In the genomic region with DNA sequence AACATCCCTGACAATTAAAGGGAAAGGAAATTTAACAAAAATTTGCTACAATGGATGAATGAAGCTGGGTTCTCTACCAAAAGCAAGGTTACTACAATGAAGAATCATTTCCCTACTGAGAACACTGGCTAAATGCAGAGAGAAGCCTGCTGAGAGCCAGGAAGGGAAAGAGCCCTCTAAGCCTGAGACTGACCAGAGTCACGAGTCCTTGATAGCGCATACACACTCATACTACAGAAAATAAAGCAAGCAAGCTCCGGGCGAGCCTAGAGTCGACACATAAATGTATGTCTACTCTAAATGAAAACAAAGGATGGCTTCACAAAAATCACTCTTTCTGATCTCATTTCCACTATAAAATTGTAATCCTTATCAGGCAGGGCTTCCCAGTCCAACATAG, we compare ENCODE assay signal across 10 mouse cellular contexts. TPM values are rescaled to one million over a fixed set of nuclear protein-coding genes. Genes with fewer than 3 reads are reported as not detected.
A peak's percentile ranks its signal among the peaks of the same experiment; 100 is the strongest.
DNase-seq lines count a peak whose midpoint lies in the region; ATAC-seq and TF ChIP-seq lines count a peak whose summit lies in the region.
"Had no signal": no experiment of that assay in that cellular context is flagged by ENCODE, and none has a peak within 500 bp of the region (broad histone marks: within the 10 kb centered on the region; RNA-seq: fewer than 3 reads in every experiment).

No protein-coding gene starts in this region.

- WGBS in hindbrain, embryonic 13.5 days = 60% methylated on average over 5 of the region's 5 CpGs
- 70% methylated on average over 5 of the region's 5 CpGs for WGBS in hindbrain, embryonic 12.5 days
- 76% methylated on average over 5 of the region's 5 CpGs for WGBS in embryonic facial prominence, embryonic 12.5 days
- WGBS in liver, embryonic 12.5 days (ENCODE audit: insufficient replicate concordance) = 72% methylated on average over 5 of the region's 5 CpGs

- H3K4me3 ChIP-seq in hindbrain, embryonic 13.5 days = no peak overlapping the region; the same call in 1 of the 2 replicates
- H3K4me3 ChIP-seq in hindbrain, embryonic 12.5 days = no peak overlapping the region
- H3K4me3 ChIP-seq in CH12.LX (replicated peaks in 1 of 3; ENCODE audit: low read depth in 2 of 3, low read length in 2 of 3, poor library complexity in 1 of 3) = no peak overlapping the region
- H3K4me3 ChIP-seq in embryonic facial prominence, embryonic 12.5 days = no peak overlapping the region
- H3K4me3 ChIP-seq in liver, embryonic 12.5 days = no peak overlapping the region

- no peaks in the 10 kb centered on the region for H3K27me3 ChIP-seq in hindbrain, embryonic 13.5 days
- H3K27me3 ChIP-seq in hindbrain, embryonic 12.5 days = no peaks in the 10 kb centered on the region
- H3K27me3 ChIP-seq in CH12.LX (replicated peaks) = no peaks in the 10 kb centered on the region
- no peaks in the 10 kb centered on the region for H3K27me3 ChIP-seq in embryonic facial prominence, embryonic 12.5 days
- H3K27me3 ChIP-seq in liver, embryonic 12.5 days (replicated peaks) = no peaks in the 10 kb centered on the region
- H3K27me3 ChIP-seq: midbrain, embryonic 12.5 days had no signal

- TF ChIP-seq CTCF in CH12.LX (conservative IDR thresholded peaks at IDR 0.05 in 1 of 2, IDR thresholded peaks at IDR 0.05 in 1 of 2; ENCODE audit: low read depth in 2 of 2, low read length in 2 of 2) = no peak

- no peak for TF ChIP-seq POLR2A in CH12.LX (IDR thresholded peaks at IDR 0.05; ENCODE audit: low read depth, low read length)

- no peak overlapping the region for H3K27ac ChIP-seq in hindbrain, embryonic 13.5 days
- no peak overlapping the region for H3K27ac ChIP-seq in hindbrain, embryonic 12.5 days
- H3K27ac ChIP-seq in CH12.LX (ENCODE audit: insufficient read depth, low read depth) = no peak overlapping the region
- 0 out of 2 replicates have a peak overlapping the region, but pooled peaks have one; percentile 9 for H3K27ac ChIP-seq in embryonic facial prominence, embryonic 12.5 days
- H3K27ac ChIP-seq in liver, embryonic 12.5 days = no peak overlapping the region
- H3K27ac ChIP-seq: midbrain, embryonic 12.5 days had no signal

- dilution Hi-C loops in CH12.LX (cut with MboI; ENCODE audit: extremely low pct_ligation_motif_present, extremely low pct_unique_long_range_greater_than_20kb, low sequenced_read_pairs) = no loop called here

- H3K9ac ChIP-seq in hindbrain, embryonic 13.5 days = 0 out of 2 replicates have a peak overlapping the region, but pooled peaks have one; percentile 55
- no peak overlapping the region for H3K9ac ChIP-seq in hindbrain, embryonic 12.5 days
- no peak overlapping the region for H3K9ac ChIP-seq in CH12.LX (ENCODE audit: insufficient read depth, low read depth)
- H3K9ac ChIP-seq in embryonic facial prominence, embryonic 12.5 days = no peak overlapping the region
- no peak overlapping the region for H3K9ac ChIP-seq in liver, embryonic 12.5 days
- H3K9ac ChIP-seq: midbrain, embryonic 12.5 days had no signal

- H3K9me3 ChIP-seq in hindbrain, embryonic 13.5 days = no peaks in the 10 kb centered on the region
- H3K9me3 ChIP-seq in hindbrain, embryonic 12.5 days (replicated peaks) = no peaks in the 10 kb centered on the region
- H3K9me3 ChIP-seq in CH12.LX (replicated peaks; ENCODE audit: low read length) = no peaks in the 10 kb centered on the region
- H3K9me3 ChIP-seq in embryonic facial prominence, embryonic 12.5 days = no peaks in the 10 kb centered on the region
- H3K9me3 ChIP-seq in liver, embryonic 12.5 days (replicated peaks) = no peaks in the 10 kb centered on the region
- H3K9me3 ChIP-seq: midbrain, embryonic 12.5 days had no signal

- peak overlapping the region; percentile 52 for H3K4me2 ChIP-seq in hindbrain, embryonic 13.5 days
- no peak overlapping the region for H3K4me2 ChIP-seq in hindbrain, embryonic 12.5 days (replicated peaks)
- peak overlapping the region; percentile 46 for H3K4me2 ChIP-seq in CH12.LX (ENCODE audit: insufficient read depth, low read depth, poor library complexity, severe bottlenecking)
- H3K4me2 ChIP-seq in embryonic facial prominence, embryonic 12.5 days (replicated peaks) = no peak overlapping the region
- H3K4me2 ChIP-seq in liver, embryonic 12.5 days = peak overlapping the region; percentile 71

- no peak for ATAC-seq in hindbrain, embryonic 13.5 days (ENCODE audit: low FRiP score)
- no peak for ATAC-seq in hindbrain, embryonic 12.5 days (ENCODE audit: low FRiP score)
- ATAC-seq in embryonic facial prominence, embryonic 12.5 days (ENCODE audit: insufficient number of reproducible peaks, insufficient read depth, low FRiP score, low TSS enrichment) = no peak
- ATAC-seq in liver, embryonic 12.5 days = no peak

- no peak for TF ChIP-seq EP300 in CH12.LX (IDR thresholded peaks at IDR 0.05; ENCODE audit: low read length)

- peaks cover 55% of the 10 kb centered on the region for H3K4me1 ChIP-seq in hindbrain, embryonic 13.5 days (replicated peaks)
- H3K4me1 ChIP-seq in hindbrain, embryonic 12.5 days = peaks cover 37% of the 10 kb centered on the region
- H3K4me1 ChIP-seq in CH12.LX (ENCODE audit: control insufficient read depth in 1 of 2, insufficient read depth in 2 of 2) = peaks cover 0 to 7% of the 10 kb centered on the region in 2 experiments; a peak in 2 of 4 replicates
- peaks cover 47% of the 10 kb centered on the region for H3K4me1 ChIP-seq in embryonic facial prominence, embryonic 12.5 days
- peaks cover 38% of the 10 kb centered on the region for H3K4me1 ChIP-seq in liver, embryonic 12.5 days

- in situ Hi-C loops in CH12.LX (cut with MboI; ENCODE audit: low pct_ligation_motif_present, low pct_unique_long_range_greater_than_20kb, low sequenced_read_pairs) = no loop called here

- no peaks in the 10 kb centered on the region for H3K79me2 ChIP-seq in CH12.LX (replicated peaks; ENCODE audit: control insufficient read depth, extremely low read depth, insufficient read depth, poor library complexity, severe bottlenecking)

- no peak for DNase-seq in CH12.LX (ENCODE audit: extremely low read depth)
- no peak for DNase-seq in urinary bladder, postnatal 25 days (ENCODE audit: low spot score)
- no peak for DNase-seq in kidney, postnatal 36 days
- DNase-seq in urinary bladder, postnatal 10 days (ENCODE audit: low spot score) = no peak
- DNase-seq: cerebellum, adult 11 months had no signal

- no peak for TF ChIP-seq RAD21 in CH12.LX (IDR thresholded peaks at IDR 0.05; ENCODE audit: low read depth, low read length)

- H3K36me3 ChIP-seq in hindbrain, embryonic 13.5 days = no peaks in the 10 kb centered on the region
- H3K36me3 ChIP-seq in hindbrain, embryonic 12.5 days = no peaks in the 10 kb centered on the region
- H3K36me3 ChIP-seq in CH12.LX (replicated peaks in 1 of 2; ENCODE audit: control insufficient read depth in 1 of 2, insufficient read depth in 1 of 2, low read length in 1 of 2) = no peaks in the 10 kb centered on the region
- no peaks in the 10 kb centered on the region for H3K36me3 ChIP-seq in embryonic facial prominence, embryonic 12.5 days
- H3K36me3 ChIP-seq in liver, embryonic 12.5 days = no peaks in the 10 kb centered on the region
- H3K36me3 ChIP-seq: midbrain, embryonic 12.5 days had no signal

TF ChIP-seq in CH12.LX, 34 proteins besides CTCF, POLR2A, EP300 and RAD21:
- no peak for TF ChIP-seq POLR2AphosphoS2 (IDR thresholded peaks at IDR 0.05; ENCODE audit: low read depth, low read length)
- TF ChIP-seq UBTF (IDR thresholded peaks at IDR 0.05; ENCODE audit: low read depth, low read length) = no peak
- TF ChIP-seq NRF1 (IDR thresholded peaks at IDR 0.05; ENCODE audit: low read depth, low read length) = no peak
- no peak for TF ChIP-seq ZKSCAN1 (IDR thresholded peaks at IDR 0.05; ENCODE audit: borderline replicate concordance, low read depth, low read length)
- no peak for TF ChIP-seq MEF2A (IDR thresholded peaks at IDR 0.05; ENCODE audit: borderline replicate concordance, low read depth, low read length)
- no peak for TF ChIP-seq TBP (conservative IDR thresholded peaks at IDR 0.05; ENCODE audit: low read depth, low read length)
- TF ChIP-seq JUN (IDR thresholded peaks at IDR 0.05; ENCODE audit: insufficient read depth, low read depth, low read length) = no peak
- no peak for TF ChIP-seq MAFK (IDR thresholded peaks at IDR 0.05; ENCODE audit: insufficient replicate concordance, low read length)
- no peak for TF ChIP-seq ZC3H11A (IDR thresholded peaks at IDR 0.05; ENCODE audit: low read depth, low read length)
- TF ChIP-seq USF2 (conservative IDR thresholded peaks at IDR 0.05; ENCODE audit: low read depth, low read length) = no peak
- no peak for TF ChIP-seq IRF4 (IDR thresholded peaks at IDR 0.05; ENCODE audit: low read depth, low read length)
- no peak for TF ChIP-seq CHD2 (IDR thresholded peaks at IDR 0.05; ENCODE audit: low read length)
- no peak for TF ChIP-seq TCF12 (IDR thresholded peaks at IDR 0.05; ENCODE audit: low read depth, low read length)
- no peak for TF ChIP-seq MAZ (IDR thresholded peaks at IDR 0.05; ENCODE audit: low read depth, low read length)
- no peak for TF ChIP-seq SMC3 (IDR thresholded peaks at IDR 0.05; ENCODE audit: low read depth, low read length)
- no peak for TF ChIP-seq SIN3A (IDR thresholded peaks at IDR 0.05; ENCODE audit: low read length)
- no peak for TF ChIP-seq MXI1 (IDR thresholded peaks at IDR 0.05; ENCODE audit: low read depth, low read length)
- no peak for TF ChIP-seq MYC (IDR thresholded peaks at IDR 0.05; ENCODE audit: low read depth, low read length)

RNA-seq across cellular contexts. Expression of a gene that starts 31.6 kb away (rescaled TPM):
- 109 and 116 TPM in 2 replicates for polyA plus RNA-seq in hindbrain, embryonic 13.5 days (2015; fragmentation: Nextera tagmentation; extraction: Ambion mirVana)
- polyA plus RNA-seq in hindbrain, embryonic 12.5 days (2016; fragmentation: Nextera tagmentation; extraction: Ambion mirVana) = 98.1 and 121 TPM in 2 replicates
- total RNA-seq in CH12.LX (2012; rRNA removed) (0.34 and 0.63 TPM in 2 replicates), CH12.LX (2014; rRNA removed) (3.1 and 3.2 TPM in 2 replicates)
- 4.3 and 6.6 TPM in 2 replicates for polyA plus RNA-seq in CH12.LX (2012; ENCODE audit: insufficient read length, low read depth)
- 134 and 141 TPM in 2 replicates for polyA plus RNA-seq in embryonic facial prominence, embryonic 12.5 days (2016; fragmentation: Nextera tagmentation; extraction: Ambion mirVana)
- polyA plus RNA-seq in liver, embryonic 12.5 days (2016; fragmentation: Nextera tagmentation; extraction: Ambion mirVana) = 11.5 and 13.3 TPM in 2 replicates

Comparison
In these comparisons a context has a peak if more than half of its experiments do, and no peak if none do; other contexts are left out.
1. H3K4me2 ChIP-seq: peak in hindbrain, embryonic 13.5 days (single experiment), CH12.LX (single experiment) and liver, embryonic 12.5 days (single experiment); none in hindbrain, embryonic 12.5 days (single experiment) and embryonic facial prominence, embryonic 12.5 days (single experiment).